Mouse (Mus musculus) limb, embryonic 11.5 days (tissue): Measurements from ENCODE around the gene Eif1b. TPM values are rescaled to one million over a fixed set of nuclear protein-coding genes. Genes with fewer than 3 reads are reported as not detected.

Source experiments
- ATAC-seq: fragments of 200-750 bp; cut with Nextera tagmentation; 2 replicates; pipeline ENCODE4 v1.8.0; 2017; ENCODE audit warnings: low read depth; ENCODE audit not compliant: insufficient number of reproducible peaks, low FRiP score, low TSS enrichment
- DNase-seq: peaks from one replicate; pipeline ENCODE4 v3.0.0-alpha.2; 2015; ENCODE audit warnings: low spot score
- H3K27ac ChIP-seq: fragments of 300-500 bp; sonication (generic); replicated peaks from 2 replicates; pipeline ENCODE4 v1.5.1; 2014; ENCODE audit warnings: low read depth, mild to moderate bottlenecking, low read length
- H3K27me3 ChIP-seq: fragments of 300-500 bp; sonication (generic); 2 replicates; pipeline ENCODE4 v1.6.1; 2014; ENCODE audit warnings: mild to moderate bottlenecking, low read length, mixed read lengths; ENCODE audit not compliant: control insufficient read depth, insufficient read depth
- H3K36me3 ChIP-seq: fragments of 300-500 bp; sonication (generic); 2 replicates; pipeline ENCODE4 v1.6.1; 2014; ENCODE audit warnings: mild to moderate bottlenecking, low read length, moderate library complexity, mixed read lengths; ENCODE audit not compliant: control insufficient read depth, insufficient read depth
- H3K4me1 ChIP-seq: fragments of 300-500 bp; sonication (generic); 2 replicates; pipeline ENCODE4 v1.6.1; 2014; ENCODE audit warnings: low read length, mixed read lengths; ENCODE audit not compliant: control insufficient read depth, insufficient read depth
- H3K4me2 ChIP-seq: fragments of 300-500 bp; sonication (generic); 2 replicates; pipeline ENCODE4 v1.6.1; 2014; ENCODE audit warnings: low read depth, mild to moderate bottlenecking, moderate library complexity; ENCODE audit not compliant: severe bottlenecking
- H3K4me3 ChIP-seq: fragments of 300-500 bp; sonication (generic); 2 replicates; pipeline ENCODE4 v1.5.1; 2014; ENCODE audit warnings: low read depth, low read length
- H3K9ac ChIP-seq: fragments of 300-500 bp; sonication (generic); 2 replicates; pipeline ENCODE4 v1.6.1; 2014; ENCODE audit warnings: mild to moderate bottlenecking, low read length
- H3K9me3 ChIP-seq: fragments of 300-500 bp; sonication (generic); 2 replicates; pipeline ENCODE4 v1.6.1; 2016; ENCODE audit warnings: low read length; ENCODE audit not compliant: control insufficient read depth
- WGBS: fragments of 180-500 bp; shearing (Covaris S2); extraction: QIAGEN DNeasy Blood & Tissue Kit; methylation state at CpG from one replicate; pipeline ENCODE4 v1.1.7; 2014; 5-methylcytosine and 5-hydroxymethylcytosine counted together
- polyA plus RNA-seq: library from polyadenylated mRNA; unstranded; fragments of >200 nt; fragmentation: Nextera tagmentation; extraction: Ambion mirVana; gene quantifications from 2 replicates; pipeline ENCODE4 v1.2.1, GENCODE M21; 2014

Gene Eif1b
- polyA plus RNA-seq, 1 experiment from 2014 or later: 229 TPM

DNA sequence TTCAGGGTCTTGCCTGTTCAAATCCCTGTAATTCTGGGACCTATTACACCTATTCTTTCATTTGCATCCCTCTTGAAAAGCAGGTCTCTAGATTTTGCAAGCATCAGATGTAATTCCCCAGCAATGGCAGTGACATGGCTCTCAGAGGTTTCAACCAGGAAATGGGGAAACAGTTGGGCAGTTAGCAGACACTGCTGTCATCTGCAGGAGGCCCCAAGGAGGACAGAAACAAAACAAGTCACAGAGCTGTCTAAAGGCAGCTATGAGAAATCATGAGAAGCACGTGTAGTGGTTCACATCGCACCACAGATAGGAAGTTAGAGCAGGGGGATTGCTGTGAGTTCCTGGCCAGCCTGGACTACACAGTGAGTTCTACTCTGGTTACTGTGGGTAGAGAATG, 12.4 kb downstream of the Eif1b start:
- Histone ChIP-seq H3K27ac (no peak overlapping the region), H3K9ac (no peak overlapping the region), H3K4me2 (no peak overlapping the region), H3K4me1 (no peaks in the 10 kb centered on the region), H3K9me3 (no peaks in the 10 kb centered on the region), H3K4me3 (no peak overlapping the region), H3K27me3 (no peaks in the 10 kb centered on the region), H3K36me3 (no peaks in the 10 kb centered on the region)
- ATAC-seq (no peak), DNase-seq (no peak)
- 79% methylated on average over 2 of the region's 2 CpGs for WGBS

DNA sequence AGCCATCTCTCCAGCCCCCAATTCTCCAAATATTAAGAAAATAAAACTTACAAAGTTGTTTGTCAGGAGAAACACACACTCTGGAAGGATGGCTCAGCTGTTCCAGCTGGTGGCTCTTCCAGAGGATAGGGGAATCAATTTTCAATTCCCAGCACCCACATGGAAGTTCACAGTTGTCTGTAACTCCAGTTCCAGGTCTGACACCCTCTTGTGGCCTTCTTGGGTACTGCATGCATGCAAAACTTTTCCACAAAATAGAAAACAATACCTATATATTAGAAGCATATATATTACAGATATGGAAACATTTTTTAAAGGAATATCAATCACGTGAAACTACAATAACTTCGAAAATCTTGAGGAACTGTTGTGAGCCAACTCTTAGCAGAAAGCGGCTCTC, 19.7 kb downstream of the Eif1b start:
- WGBS: 78% methylated on average over 3 of the region's 3 CpGs

DNA sequence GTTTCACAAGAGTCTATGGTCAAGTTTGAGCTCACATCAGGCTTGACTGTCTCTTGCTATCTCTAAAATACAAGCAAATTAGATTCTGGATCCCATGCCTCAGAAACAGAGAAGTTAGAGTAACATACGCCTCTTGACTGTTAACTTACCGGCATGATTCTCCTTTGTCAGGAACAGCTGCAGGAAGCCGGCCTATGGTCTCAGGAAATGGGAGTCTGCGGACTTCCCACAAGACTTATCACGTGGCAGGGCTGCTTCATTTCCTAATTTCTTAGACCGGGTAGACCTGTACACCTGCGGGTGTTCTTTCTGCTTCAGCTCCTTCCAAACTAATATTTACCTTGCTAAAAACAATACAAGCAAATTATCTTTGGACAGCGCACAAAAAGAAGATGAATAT, 24.7 kb downstream of the Eif1b start:
- no peak overlapping the region for H3K4me3 ChIP-seq
- 83% methylated on average over 8 of the region's 8 CpGs for WGBS
- ATAC-seq: no peak
- no peaks in the 10 kb centered on the region for H3K36me3 ChIP-seq
- H3K9ac ChIP-seq: no peak overlapping the region
- DNase-seq: no peak
- H3K27me3 ChIP-seq: no peaks in the 10 kb centered on the region
- H3K4me2 ChIP-seq: no peak overlapping the region
- no peak overlapping the region for H3K27ac ChIP-seq
- no peaks in the 10 kb centered on the region for H3K4me1 ChIP-seq
- H3K9me3 ChIP-seq: no peaks in the 10 kb centered on the region

More for the DNA sequence above, 19.7 kb downstream of the Eif1b start:
- H3K27ac ChIP-seq: no peak overlapping the region
- H3K27me3 ChIP-seq: no peaks in the 10 kb centered on the region
- no peak overlapping the region for H3K4me2 ChIP-seq
- H3K36me3 ChIP-seq: no peaks in the 10 kb centered on the region
- no peak for ATAC-seq
- H3K9me3 ChIP-seq: no peaks in the 10 kb centered on the region
- no peaks in the 10 kb centered on the region for H3K4me1 ChIP-seq
- no peak overlapping the region for H3K9ac ChIP-seq
- H3K4me3 ChIP-seq: no peak overlapping the region
- DNase-seq: peak; percentile 40

DNA sequence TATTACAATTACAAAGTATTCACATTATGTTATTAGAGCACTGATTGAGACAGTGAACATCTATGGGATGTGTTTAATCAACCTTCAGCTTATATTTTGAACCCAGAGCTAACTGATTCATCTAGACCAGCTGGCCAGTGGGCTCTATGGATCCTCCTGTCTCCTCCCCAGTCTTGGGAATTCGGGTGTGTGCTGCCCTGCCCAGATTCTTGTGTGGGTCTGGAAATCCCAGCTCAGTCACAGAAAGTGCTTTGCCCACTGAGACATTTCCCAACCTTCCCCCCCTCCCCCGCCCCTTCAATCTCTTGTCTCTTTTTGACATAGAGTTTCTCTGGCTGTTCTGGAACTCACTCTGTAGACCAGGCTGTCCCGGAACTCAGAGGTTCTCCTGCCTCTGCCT, 26.9 kb downstream of the Eif1b start:
- ATAC-seq (no peak), DNase-seq (no peak)
- H3K4me1 ChIP-seq: no peaks in the 10 kb centered on the region
- no peak overlapping the region for H3K9ac ChIP-seq
- H3K36me3 ChIP-seq: no peaks in the 10 kb centered on the region
- no peaks in the 10 kb centered on the region for H3K9me3 ChIP-seq
- 78% methylated on average over 3 of the region's 3 CpGs for WGBS
- H3K27me3 ChIP-seq: no peaks in the 10 kb centered on the region
- no peak overlapping the region for H3K27ac ChIP-seq
- no peak overlapping the region for H3K4me2 ChIP-seq
- no peak overlapping the region for H3K4me3 ChIP-seq

DNA sequence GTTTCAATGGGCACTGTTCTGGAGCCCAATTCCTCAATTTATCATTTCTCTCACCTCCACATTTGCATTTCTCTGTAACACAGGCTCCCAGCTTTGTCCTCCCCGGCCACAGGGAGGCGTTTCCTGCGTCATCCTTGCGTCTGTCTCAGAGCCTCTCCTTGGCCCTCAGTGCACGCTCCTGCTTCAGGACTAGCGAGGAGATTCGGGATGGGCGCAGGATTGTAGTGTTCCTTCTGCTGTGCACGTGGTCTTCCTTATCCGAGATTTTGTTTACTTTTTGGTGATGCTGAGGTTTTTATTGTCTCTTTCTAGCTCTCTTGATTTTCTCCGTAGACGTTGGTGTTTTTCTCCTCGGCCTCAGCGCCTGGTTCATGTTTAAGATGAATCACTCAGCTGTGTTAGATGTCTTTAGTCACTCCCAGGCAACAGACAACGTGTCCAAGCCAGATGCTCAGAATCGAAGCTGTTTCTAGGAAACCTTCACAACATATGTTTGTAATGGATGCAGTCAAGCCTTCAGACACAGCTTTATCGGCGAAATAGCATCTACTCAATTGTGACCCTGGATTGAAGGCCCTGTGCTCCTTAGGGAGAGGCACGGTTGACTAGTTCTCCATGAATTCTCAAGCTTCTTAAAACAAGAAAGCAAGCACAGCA, 27.6 kb downstream of the Eif1b start:
- H3K36me3 ChIP-seq: no peaks in the 10 kb centered on the region
- no peaks in the 10 kb centered on the region for H3K9me3 ChIP-seq
- no peaks in the 10 kb centered on the region for H3K27me3 ChIP-seq
- 60% methylated on average over 19 of the region's 19 CpGs for WGBS
- no peak overlapping the region for H3K4me3 ChIP-seq
- no peak overlapping the region for H3K9ac ChIP-seq
- no peak overlapping the region for H3K4me2 ChIP-seq
- H3K27ac ChIP-seq: no peak overlapping the region
- no peak for ATAC-seq
- no peak for DNase-seq
- no peaks in the 10 kb centered on the region for H3K4me1 ChIP-seq

DNA sequence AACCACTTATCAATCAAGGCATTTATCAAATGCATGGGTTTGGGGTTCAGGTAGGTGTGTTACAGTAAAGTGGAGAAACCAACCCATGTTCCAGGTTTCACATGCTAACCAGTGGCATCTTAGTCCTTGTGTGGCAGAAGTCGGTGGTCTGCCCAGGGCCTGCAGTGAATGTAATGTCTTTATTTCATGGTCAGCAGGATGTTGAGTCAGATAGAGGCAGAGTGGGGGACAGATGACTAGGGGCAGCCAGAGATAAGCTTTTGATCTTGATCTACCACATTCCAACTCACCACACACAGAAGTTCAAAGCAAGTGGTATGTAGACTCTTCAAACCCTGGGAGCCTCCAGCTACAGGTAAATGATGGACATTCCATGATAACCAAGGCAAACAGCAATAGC, 29.1 kb downstream of the Eif1b start:
- H3K4me2 ChIP-seq: no peak overlapping the region
- no peak for DNase-seq

DNA sequence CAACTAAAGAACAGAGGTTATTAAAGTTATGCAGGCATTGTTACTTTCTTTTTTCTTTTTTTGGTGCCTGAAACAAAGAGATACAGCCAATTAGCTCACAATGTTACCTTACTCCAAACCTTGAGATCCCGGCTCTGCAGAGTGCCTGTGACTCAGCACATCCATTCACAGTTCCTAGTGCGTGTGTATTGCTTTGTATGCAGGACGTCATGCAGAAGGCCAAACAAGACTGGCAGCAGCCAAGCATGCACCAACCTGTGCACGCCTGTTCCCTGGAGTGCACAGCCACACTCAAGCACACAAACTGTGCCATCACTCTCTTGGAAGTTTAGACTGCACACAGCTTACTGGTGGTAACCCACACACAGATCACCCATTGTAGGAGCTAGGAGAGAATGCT, 35.2 kb downstream of the Eif1b start:
- no peak overlapping the region for H3K27ac ChIP-seq
- no peaks in the 10 kb centered on the region for H3K4me1 ChIP-seq
- no peak overlapping the region for H3K4me2 ChIP-seq
- H3K4me3 ChIP-seq: no peak overlapping the region
- H3K9me3 ChIP-seq: no peaks in the 10 kb centered on the region
- DNase-seq: no peak
- H3K36me3 ChIP-seq: no peaks in the 10 kb centered on the region
- no peaks in the 10 kb centered on the region for H3K27me3 ChIP-seq
- 85% methylated on average over 4 of the region's 4 CpGs for WGBS
- H3K9ac ChIP-seq: no peak overlapping the region
- ATAC-seq: no peak

More for the DNA sequence above, 29.1 kb downstream of the Eif1b start:
- Histone ChIP-seq H3K36me3 (no peaks in the 10 kb centered on the region), H3K27ac (no peak overlapping the region), H3K9me3 (no peaks in the 10 kb centered on the region), H3K27me3 (no peaks in the 10 kb centered on the region), H3K4me3 (no peak overlapping the region), H3K4me1 (no peaks in the 10 kb centered on the region), H3K9ac (no peak overlapping the region)
- WGBS: 96% methylated on average over 1 of the region's 1 CpGs
- ATAC-seq: no peak

DNA sequence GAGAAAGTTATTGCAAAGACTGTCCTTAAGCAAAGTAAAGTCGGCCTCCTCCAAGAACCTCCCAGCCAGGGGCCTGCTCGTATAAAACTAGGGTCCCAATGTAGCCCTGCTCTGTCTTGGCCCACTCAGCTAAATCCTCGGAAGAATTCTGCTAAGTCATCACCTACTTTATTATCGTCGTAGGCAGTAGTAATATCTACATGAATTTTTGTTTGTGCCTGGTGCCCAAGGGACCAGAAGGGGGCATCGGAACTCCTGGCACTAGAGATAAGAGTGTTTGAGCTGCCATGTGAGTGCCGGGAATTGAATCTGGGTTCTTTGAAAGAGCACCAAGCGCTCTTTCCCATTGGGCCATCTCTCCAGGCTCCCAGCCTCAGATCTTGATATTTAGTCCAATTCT, 35.9 kb downstream of the Eif1b start:
- WGBS: 89% methylated on average over 8 of the region's 8 CpGs
- no peaks in the 10 kb centered on the region for H3K27me3 ChIP-seq
- H3K36me3 ChIP-seq: no peaks in the 10 kb centered on the region
- no peak overlapping the region for H3K9ac ChIP-seq
- no peak overlapping the region for H3K4me2 ChIP-seq
- H3K27ac ChIP-seq: no peak overlapping the region
- H3K4me1 ChIP-seq: no peaks in the 10 kb centered on the region
- DNase-seq: no peak
- no peaks in the 10 kb centered on the region for H3K9me3 ChIP-seq
- H3K4me3 ChIP-seq: no peak overlapping the region
- ATAC-seq: no peak
